Mouse (Mus musculus): ENCODE measurements around the gene Gm10229. TPM values are rescaled to one million over a fixed set of nuclear protein-coding genes. Genes with fewer than 3 reads are reported as not detected.

The Gm10229 gene
- not detected for total RNA-seq (2023)

GRCm38 (mm10) chr16:89014984-89015383 lies at the start of gene Gm10229:
Gene Gm10229 (plus strand): TSS chr16:89015284.

DNA sequence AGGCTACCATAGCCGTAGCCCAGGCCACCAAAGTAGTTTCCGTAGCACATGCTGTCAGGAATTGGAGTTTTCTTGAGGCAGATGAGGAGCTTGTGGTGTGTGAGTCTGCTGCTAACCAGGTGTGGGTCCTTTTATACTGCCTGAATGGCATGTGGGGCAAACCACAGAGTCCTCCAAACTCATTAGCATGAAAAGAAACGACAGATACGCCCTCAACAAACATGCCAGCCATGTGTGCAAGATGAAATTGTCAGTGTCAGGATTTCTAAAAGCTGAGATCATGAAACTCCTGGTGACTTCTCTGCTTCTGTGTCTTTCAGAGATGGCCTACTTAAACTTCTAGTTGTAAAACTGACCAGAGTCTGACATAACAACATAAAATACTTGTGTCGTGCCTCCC lies 4.4 kb upstream of the Gm10229 start, which contains the start of gene Krtap22-2:
TSS of gene Krtap22-2 (minus strand) at position 101 of the 400 bp plus-strand sequence.

DNA sequence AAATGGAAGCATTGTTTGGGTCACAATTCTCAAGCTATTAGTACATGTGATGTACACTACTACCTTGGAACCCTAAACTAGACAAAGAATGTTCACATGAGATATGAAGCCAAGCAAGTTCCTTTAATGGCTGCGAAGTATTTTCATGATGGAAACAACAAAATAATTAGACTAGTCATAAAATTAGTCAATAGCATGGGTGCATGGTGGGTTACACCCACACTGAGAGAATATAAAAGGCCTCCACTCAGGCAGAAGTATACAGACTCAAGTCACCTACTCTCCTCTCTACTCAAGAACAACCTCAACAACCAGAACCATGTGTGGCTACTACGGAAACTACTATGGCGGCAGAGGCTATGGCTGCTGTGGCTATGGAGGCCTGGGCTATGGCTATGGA lies 16.3 kb downstream of the Gm10229 start, which contains the start of gene Krtap6-1:
TSS of gene Krtap6-1 (plus strand) at position 301 of the 400 bp plus-strand sequence.

DNA sequence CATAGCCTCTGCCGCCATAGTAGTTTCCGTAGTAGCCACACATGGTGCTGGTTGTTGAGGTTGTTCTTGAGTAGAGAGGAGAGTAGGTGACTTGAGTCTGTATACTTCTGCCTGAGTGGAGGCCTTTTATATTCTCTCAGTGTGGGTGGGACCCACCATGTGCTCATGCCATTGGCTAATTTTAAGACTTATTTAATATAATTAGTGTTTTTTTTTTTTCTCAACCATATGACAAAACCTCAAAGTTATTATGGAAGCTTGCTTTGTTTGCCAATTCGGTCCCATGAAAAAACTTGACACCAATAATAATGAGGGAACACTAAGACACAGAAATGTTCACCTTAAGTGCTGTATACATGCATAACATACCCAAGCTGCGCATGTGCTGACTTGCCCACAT lies 26.3 kb downstream of the Gm10229 start, which contains the start of gene Gm10228:
TSS of gene Gm10228 (minus strand) at position 101 of the 400 bp plus-strand sequence.

DNA sequence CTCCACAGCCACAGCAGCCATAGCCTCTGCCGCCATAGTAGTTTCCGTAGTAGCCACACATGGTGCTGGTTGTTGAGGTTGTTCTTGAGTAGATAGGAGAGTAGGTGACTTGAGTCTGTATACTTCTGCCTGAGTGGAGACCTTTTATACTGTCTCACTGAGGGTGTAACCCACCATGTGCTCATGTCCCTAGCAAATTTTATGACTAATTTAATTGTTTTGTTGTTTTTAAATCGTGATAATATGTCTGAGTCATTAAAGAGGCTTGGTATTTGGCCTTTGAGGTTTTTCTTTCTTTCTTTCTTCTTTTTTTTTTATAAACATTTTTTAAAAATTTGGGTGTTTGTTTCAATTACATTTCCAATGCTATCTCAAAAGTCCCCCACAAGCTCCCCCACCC lies 32.7 kb downstream of the Gm10229 start, which contains the start of gene Krtap6-5:
TSS of gene Krtap6-5 (minus strand) at position 101 of the 400 bp plus-strand sequence.

DNA sequence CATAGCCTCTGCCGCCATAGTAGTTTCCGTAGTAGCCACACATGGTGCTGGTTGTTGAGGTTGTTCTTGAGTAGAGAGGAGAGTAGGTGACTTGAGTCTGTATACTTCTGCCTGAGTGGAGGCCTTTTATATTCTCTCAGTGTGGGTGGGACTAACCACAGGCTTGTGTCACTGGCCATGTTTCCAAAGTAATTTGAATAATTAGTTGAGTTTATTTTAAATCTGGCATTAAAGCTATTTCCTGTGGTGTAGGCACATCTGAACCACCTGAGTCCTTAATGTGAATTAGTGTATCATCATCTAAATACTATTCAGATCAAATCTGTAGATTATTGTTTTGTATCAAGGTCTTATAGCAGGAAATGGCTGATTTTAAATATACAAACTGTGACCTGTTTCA lies 48.8 kb downstream of the Gm10229 start, which contains the start of gene 1110025L11Rik:
TSS of gene 1110025L11Rik (minus strand) at position 101 of the 400 bp plus-strand sequence.

Other genes starting within 250 kb of the Gm10229 start
- not detected for gene 2310057N15Rik, start 241.1 kb upstream of the Gm10229 start, total RNA-seq (2023)
- gene Gm5965, start 237.4 kb upstream of the Gm10229 start, total RNA-seq (2023) = not detected
- gene Gm20741, start 203.1 kb upstream of the Gm10229 start, total RNA-seq (2023) = not detected
- gene Krtap15, start 195.1 kb upstream of the Gm10229 start, total RNA-seq (2023) = not detected
- not detected for gene Krtap14, start 189.1 kb upstream of the Gm10229 start, total RNA-seq (2023)
- not detected for gene Krtap19-1, start 145.9 kb upstream of the Gm10229 start, total RNA-seq (2023)
- not detected for gene Krtap19-2, start 141.0 kb upstream of the Gm10229 start, total RNA-seq (2023)
- gene Krtap19-3, start 137.2 kb upstream of the Gm10229 start, total RNA-seq (2023) = not detected
- gene Krtap19-4, start 130.2 kb upstream of the Gm10229 start, total RNA-seq (2023) = not detected
- not detected for gene Krtap19-5, start 118.8 kb upstream of the Gm10229 start, total RNA-seq (2023)
- gene Krtap19-9b, start 83.0 kb upstream of the Gm10229 start, total RNA-seq (2023) = not detected
- gene Krtap16-3, start 52.4 kb upstream of the Gm10229 start, total RNA-seq (2023) = not detected
- not detected for gene Krtap22-2, start 4.5 kb upstream of the Gm10229 start, total RNA-seq (2023)
- gene Krtap6-1, start 16.4 kb downstream of the Gm10229 start, total RNA-seq (2023) = not detected
- gene Gm10228, start 26.2 kb downstream of the Gm10229 start, total RNA-seq (2023) = not detected
- gene Krtap6-5, start 32.6 kb downstream of the Gm10229 start, total RNA-seq (2023) = not detected
- not detected for gene 1110025L11Rik, start 48.7 kb downstream of the Gm10229 start, total RNA-seq (2023)
- gene Krtap6-3, start 68.7 kb downstream of the Gm10229 start, total RNA-seq (2023) = not detected
- gene Gm6358, start 125.6 kb downstream of the Gm10229 start, total RNA-seq (2023) = not detected
- gene Gm10061, start 135.8 kb downstream of the Gm10229 start, total RNA-seq (2023) = not detected
- not detected for gene Gm9789, start 142.7 kb downstream of the Gm10229 start, total RNA-seq (2023)
- gene Gm7735, start 154.2 kb downstream of the Gm10229 start, total RNA-seq (2023) = not detected
- gene 1110057P08Rik, start 159.5 kb downstream of the Gm10229 start, total RNA-seq (2023) = not detected
- not detected for gene Krtap20-2, start 190.6 kb downstream of the Gm10229 start, total RNA-seq (2023)